Mouse (Mus musculus): Measurements from ENCODE around the gene B4galt3. TPM values are rescaled to one million over a fixed set of nuclear protein-coding genes. Genes with fewer than 3 reads are reported as not detected.

The B4galt3 gene
- polyA plus RNA-seq, 1 experiment from 2014 or later, result 70.8 TPM

DNA sequence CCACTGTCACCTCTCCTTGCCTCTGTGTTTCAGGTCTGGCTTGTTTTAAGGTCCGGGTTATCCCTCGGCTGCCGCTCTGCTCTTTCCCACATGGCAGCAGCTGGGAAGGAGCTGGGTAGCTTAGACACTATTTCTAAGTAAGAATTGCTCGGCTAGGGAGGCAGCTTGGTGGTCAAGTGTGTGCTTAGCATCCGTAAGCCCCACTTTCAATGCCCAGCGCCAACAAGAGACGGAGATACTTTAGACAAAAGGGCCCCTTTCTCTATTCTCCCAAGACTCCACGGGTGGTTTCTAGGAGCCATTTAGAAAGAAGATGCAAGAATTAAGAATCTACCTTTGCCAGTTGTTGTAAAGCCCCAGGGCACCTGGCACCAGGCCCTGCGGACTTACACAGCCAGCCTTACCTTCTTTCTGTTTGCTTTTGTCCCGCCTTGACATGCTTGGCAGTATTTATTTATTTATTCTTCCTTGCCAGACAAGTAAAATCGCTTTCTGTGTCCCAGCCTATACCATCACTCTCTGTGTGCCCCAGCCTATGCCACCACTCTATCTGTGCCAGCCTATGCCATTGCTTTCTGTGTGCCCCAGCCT lies 5.1 kb downstream of the B4galt3 start:
- no peak overlapping the region for H3K4me3 ChIP-seq
- H3K9me3 ChIP-seq, result no peaks in the 10 kb centered on the region
- peaks cover 80% of the 10 kb centered on the region for H3K36me3 ChIP-seq (replicated peaks)
- WGBS, result 89% methylated on average over 11 of the region's 11 CpGs
- DNase-seq (ENCODE audit: low spot score), result no peak
- H3K4me1 ChIP-seq, result peaks cover 29% of the 10 kb centered on the region
- H3K27ac ChIP-seq (replicated peaks), result no peak overlapping the region
- no peaks in the 10 kb centered on the region for H3K27me3 ChIP-seq (replicated peaks; ENCODE audit: low read depth, poor library complexity, severe bottlenecking)

GRCm38 (mm10) chr1:171276110-171276748 lies 6.1 kb downstream of the B4galt3 start:
- Histone ChIP-seq H3K27me3 (replicated peaks; ENCODE audit: low read depth, poor library complexity, severe bottlenecking) (no peaks in the 10 kb centered on the region), H3K27ac (replicated peaks) (no peak overlapping the region), H3K36me3 (replicated peaks) (peaks cover 80% of the 10 kb centered on the region), H3K9me3 (no peaks in the 10 kb centered on the region), H3K4me1 (peaks cover 25% of the 10 kb centered on the region), H3K4me3 (no peak overlapping the region)
- DNase-seq (ENCODE audit: low spot score), result no peak
- WGBS, result 95% methylated on average over 14 of the region's 14 CpGs

DNA sequence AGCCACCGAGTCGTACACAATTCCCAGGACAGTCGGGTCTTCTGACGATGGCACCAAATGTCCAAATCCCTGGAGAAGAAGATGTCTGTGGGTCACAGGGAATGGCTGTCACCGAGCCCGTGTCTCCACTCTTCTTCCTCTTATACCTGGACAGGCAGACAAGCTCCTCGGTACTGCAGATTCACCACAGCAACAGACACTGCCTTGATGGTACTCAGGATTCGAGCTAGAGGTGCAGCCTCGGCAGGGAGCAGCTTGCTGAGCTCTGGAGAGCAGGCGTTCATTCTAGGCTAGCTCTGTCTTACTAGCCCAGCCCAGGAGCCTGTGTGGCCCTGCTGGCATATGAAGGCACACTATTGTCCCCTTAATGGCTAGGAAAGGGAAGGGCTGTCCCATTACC lies 7.6 kb downstream of the B4galt3 start:
- 85% methylated on average over 10 of the region's 10 CpGs for WGBS
- H3K4me1 ChIP-seq, result peaks cover 29% of the 10 kb centered on the region
- no peak overlapping the region for H3K4me3 ChIP-seq
- DNase-seq (ENCODE audit: low spot score), result no peak
- no peak overlapping the region for H3K27ac ChIP-seq (replicated peaks)
- peaks cover 77% of the 10 kb centered on the region for H3K36me3 ChIP-seq (replicated peaks)
- no peaks in the 10 kb centered on the region for H3K9me3 ChIP-seq
- no peaks in the 10 kb centered on the region for H3K27me3 ChIP-seq (replicated peaks; ENCODE audit: low read depth, poor library complexity, severe bottlenecking)

DNA sequence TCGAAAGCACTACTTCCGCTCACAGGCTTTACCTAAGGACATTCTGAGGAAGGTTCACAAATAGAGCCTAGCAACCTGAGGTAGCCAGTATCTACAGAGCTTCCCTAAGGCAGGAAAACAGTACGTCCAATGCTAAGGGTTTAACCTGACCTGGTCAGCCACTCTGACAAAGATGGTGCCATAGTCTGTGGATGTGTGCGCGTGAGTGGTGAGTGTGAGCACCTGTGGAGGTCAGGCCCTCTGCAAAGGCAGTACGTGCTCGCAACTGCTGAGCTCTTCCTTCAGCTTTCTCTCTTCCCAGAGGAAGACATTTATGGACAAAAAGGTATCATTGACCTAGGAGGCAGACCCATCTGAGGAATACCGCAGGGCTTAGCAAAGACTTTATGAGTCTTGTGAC lies 8.3 kb downstream of the B4galt3 start:
- DNase-seq (ENCODE audit: low spot score), result no peak
- Histone ChIP-seq H3K4me1 (peaks cover 29% of the 10 kb centered on the region), H3K27ac (replicated peaks) (no peak overlapping the region), H3K4me3 (no peak overlapping the region), H3K36me3 (replicated peaks) (peaks cover 77% of the 10 kb centered on the region), H3K27me3 (replicated peaks; ENCODE audit: low read depth, poor library complexity, severe bottlenecking) (no peaks in the 10 kb centered on the region), H3K9me3 (no peaks in the 10 kb centered on the region)
- WGBS, result 94% methylated on average over 8 of the region's 8 CpGs

DNA sequence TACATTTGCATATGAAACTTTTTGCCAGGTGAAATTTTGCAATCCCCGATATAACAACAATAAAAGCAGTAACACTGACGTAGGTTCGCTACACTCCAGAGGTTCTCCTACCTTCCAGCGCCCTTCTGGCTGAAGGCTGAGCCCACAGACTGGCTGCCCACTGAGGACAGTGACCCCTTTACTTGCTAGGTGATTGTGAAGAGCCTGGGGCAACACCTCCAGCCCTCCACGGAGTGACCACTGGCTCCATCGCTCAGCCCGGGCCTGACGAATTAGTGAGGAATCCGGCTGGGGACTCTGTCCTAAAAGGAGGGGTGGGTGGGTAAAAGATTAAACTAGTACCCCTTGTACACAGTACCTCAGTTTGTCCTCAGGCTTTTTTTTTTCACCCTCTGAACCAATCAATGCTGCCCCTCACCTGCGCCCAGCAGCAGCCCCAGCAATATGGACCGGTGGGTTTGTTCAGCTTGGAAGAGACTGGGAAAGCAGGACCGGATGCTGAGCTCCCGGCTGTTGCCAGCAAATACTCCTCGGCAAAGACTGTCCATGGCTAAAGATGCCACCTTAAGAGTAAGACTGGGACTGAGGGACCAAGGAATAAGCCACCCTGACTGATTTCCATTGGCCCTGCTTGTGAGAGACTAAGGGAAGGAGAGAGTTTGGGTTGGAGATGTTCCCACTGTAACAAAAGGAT lies 9.0 kb downstream of the B4galt3 start:
- Histone ChIP-seq H3K27me3 (replicated peaks; ENCODE audit: low read depth, poor library complexity, severe bottlenecking) (no peaks in the 10 kb centered on the region), H3K4me3 (peak overlapping the region; percentile 78), H3K4me1 (peaks cover 29% of the 10 kb centered on the region), H3K27ac (replicated peaks) (no peak overlapping the region), H3K9me3 (no peaks in the 10 kb centered on the region), H3K36me3 (replicated peaks) (peaks cover 77% of the 10 kb centered on the region)
- WGBS, result 87% methylated on average over 14 of the region's 14 CpGs
- peak; percentile 4 for DNase-seq (ENCODE audit: low spot score)

DNA sequence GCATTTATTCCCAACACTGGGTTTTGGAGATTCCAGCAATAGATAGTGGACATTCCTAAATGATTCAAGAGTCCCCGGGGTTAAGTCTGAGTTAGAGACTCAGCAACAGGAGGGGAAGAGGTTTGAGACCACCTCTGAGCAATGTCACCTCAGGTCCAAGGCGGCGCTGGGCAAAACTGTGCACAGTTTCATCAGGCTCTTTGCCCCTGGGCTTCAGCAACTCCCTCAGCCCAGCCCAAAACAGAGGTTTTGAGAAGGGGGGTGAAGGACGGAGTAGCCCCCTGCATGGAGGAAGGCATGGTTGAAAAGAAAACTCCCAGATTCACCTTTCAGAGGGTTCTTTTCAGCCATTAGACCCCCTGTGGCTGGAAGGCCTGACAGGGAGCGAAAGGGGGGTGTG lies 9.6 kb downstream of the B4galt3 start:
- peaks cover 29% of the 10 kb centered on the region for H3K4me1 ChIP-seq
- no peak for DNase-seq (ENCODE audit: low spot score)
- WGBS, result 56% methylated on average over 5 of the region's 5 CpGs
- peak overlapping the region; percentile 83 for H3K27ac ChIP-seq (replicated peaks)
- no peaks in the 10 kb centered on the region for H3K9me3 ChIP-seq
- H3K4me3 ChIP-seq, result peak overlapping the region; percentile 78
- peaks cover 77% of the 10 kb centered on the region for H3K36me3 ChIP-seq (replicated peaks)
- H3K27me3 ChIP-seq (replicated peaks; ENCODE audit: low read depth, poor library complexity, severe bottlenecking), result no peaks in the 10 kb centered on the region

DNA sequence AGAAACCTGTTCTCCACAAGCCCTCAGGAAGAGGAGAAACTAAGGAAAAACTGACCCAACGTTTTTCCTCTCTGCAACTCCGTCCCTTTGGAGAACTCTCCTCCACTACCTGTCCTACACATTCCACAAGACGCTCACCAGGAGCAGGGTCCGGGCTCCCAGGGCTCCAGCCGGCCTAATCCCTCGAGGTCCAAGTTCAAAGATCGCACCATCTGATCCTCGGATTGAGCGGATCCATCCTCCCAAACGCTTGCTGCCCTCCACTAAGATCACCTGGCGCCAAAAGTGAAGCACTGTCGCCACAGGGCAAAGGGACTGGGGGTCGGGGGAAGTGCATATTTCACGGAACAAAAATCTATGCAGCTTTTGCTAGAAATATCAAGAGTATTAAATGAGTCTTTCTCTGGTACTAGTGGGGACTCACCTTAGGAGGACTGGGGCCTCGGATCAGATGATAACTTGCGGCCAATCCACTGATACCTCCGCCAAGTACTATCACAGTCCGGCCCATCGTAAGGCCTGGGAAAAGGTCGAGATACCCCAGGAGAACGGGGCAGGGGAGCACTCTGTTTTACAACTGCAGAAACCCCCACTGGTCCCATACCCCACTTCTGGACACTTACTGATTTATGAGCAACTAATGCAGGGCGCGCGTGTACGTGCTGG lies 10.3 kb downstream of the B4galt3 start:
- H3K4me3 ChIP-seq, result peak overlapping the region; percentile 78
- H3K4me1 ChIP-seq, result peaks cover 29% of the 10 kb centered on the region
- H3K36me3 ChIP-seq (replicated peaks), result peaks cover 77% of the 10 kb centered on the region
- WGBS, result under 1% methylated on average over 25 of the region's 25 CpGs
- H3K27ac ChIP-seq (replicated peaks), result peak overlapping the region; percentile 83
- DNase-seq (ENCODE audit: low spot score), result peak; percentile 21
- H3K27me3 ChIP-seq (replicated peaks; ENCODE audit: low read depth, poor library complexity, severe bottlenecking), result no peaks in the 10 kb centered on the region
- no peaks in the 10 kb centered on the region for H3K9me3 ChIP-seq

GRCm38 (mm10) chr1:171280916-171281527 lies 10.9 kb downstream of the B4galt3 start, which contains the start of gene Ppox:
Ppox (minus strand) TSS chr1:171281186.
- H3K27me3 ChIP-seq (replicated peaks; ENCODE audit: low read depth, poor library complexity, severe bottlenecking), result no peaks in the 10 kb centered on the region

DNA sequence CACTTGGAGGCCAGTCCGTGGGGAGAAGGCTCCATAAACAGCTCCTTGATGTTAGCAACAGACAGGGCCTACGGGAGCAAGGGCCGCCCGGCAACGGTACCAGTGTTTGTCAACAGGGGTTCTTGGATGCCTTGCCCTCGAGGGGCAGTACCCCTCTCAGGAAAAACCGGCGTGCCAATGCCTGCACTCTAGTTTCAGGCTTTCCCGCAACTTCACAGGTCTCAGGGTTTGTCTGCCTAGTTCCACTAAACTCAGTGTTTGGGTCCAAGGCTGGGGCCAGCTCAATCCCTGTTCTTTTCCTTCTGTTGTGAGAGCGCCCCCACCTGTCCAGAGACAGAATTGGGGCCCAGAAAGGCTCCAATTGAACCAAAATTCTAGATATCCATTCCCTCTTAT lies 11.4 kb downstream of the B4galt3 start:
- under 1% methylated on average over 10 of the region's 10 CpGs for WGBS
- Histone ChIP-seq H3K4me1 (peaks cover 39% of the 10 kb centered on the region), H3K36me3 (replicated peaks) (peaks cover 77% of the 10 kb centered on the region), H3K27me3 (replicated peaks; ENCODE audit: low read depth, poor library complexity, severe bottlenecking) (no peaks in the 10 kb centered on the region), H3K27ac (replicated peaks) (peak overlapping the region; percentile 86), H3K9me3 (no peaks in the 10 kb centered on the region), H3K4me3 (peak overlapping the region; percentile 78)
- DNase-seq (ENCODE audit: low spot score), result peak; percentile 76

More at GRCm38 (mm10) chr1:171280916-171281527, 10.9 kb downstream of the B4galt3 start, which contains the start of gene Ppox:
- H3K27ac ChIP-seq (replicated peaks), result peak within 1 kb of the TSS; percentile 86
- peaks cover 77% of the 10 kb centered on the region for H3K36me3 ChIP-seq (replicated peaks)
- peaks cover 35% of the 10 kb centered on the region for H3K4me1 ChIP-seq
- no peaks in the 10 kb centered on the region for H3K9me3 ChIP-seq
- peak; percentile 91 for DNase-seq (ENCODE audit: low spot score)
- under 1% methylated on average over 26 of the region's 26 CpGs for WGBS
- peak within 1 kb of the TSS; percentile 78 for H3K4me3 ChIP-seq

GRCm38 (mm10) chr1:171282086-171282805 lies 12.1 kb downstream of the B4galt3 start:
- peak overlapping the region; percentile 78 for H3K4me3 ChIP-seq
- H3K27ac ChIP-seq (replicated peaks), result 0 out of 2 replicates have a peak overlapping the region, but pooled peaks have one; percentile 86
- H3K9me3 ChIP-seq, result no peaks in the 10 kb centered on the region
- no peaks in the 10 kb centered on the region for H3K27me3 ChIP-seq (replicated peaks; ENCODE audit: low read depth, poor library complexity, severe bottlenecking)
- WGBS, result 81% methylated on average over 18 of the region's 18 CpGs
- H3K4me1 ChIP-seq, result peaks cover 46% of the 10 kb centered on the region
- H3K36me3 ChIP-seq (replicated peaks), result peaks cover 73% of the 10 kb centered on the region
- DNase-seq (ENCODE audit: low spot score), result peak; percentile 5

DNA sequence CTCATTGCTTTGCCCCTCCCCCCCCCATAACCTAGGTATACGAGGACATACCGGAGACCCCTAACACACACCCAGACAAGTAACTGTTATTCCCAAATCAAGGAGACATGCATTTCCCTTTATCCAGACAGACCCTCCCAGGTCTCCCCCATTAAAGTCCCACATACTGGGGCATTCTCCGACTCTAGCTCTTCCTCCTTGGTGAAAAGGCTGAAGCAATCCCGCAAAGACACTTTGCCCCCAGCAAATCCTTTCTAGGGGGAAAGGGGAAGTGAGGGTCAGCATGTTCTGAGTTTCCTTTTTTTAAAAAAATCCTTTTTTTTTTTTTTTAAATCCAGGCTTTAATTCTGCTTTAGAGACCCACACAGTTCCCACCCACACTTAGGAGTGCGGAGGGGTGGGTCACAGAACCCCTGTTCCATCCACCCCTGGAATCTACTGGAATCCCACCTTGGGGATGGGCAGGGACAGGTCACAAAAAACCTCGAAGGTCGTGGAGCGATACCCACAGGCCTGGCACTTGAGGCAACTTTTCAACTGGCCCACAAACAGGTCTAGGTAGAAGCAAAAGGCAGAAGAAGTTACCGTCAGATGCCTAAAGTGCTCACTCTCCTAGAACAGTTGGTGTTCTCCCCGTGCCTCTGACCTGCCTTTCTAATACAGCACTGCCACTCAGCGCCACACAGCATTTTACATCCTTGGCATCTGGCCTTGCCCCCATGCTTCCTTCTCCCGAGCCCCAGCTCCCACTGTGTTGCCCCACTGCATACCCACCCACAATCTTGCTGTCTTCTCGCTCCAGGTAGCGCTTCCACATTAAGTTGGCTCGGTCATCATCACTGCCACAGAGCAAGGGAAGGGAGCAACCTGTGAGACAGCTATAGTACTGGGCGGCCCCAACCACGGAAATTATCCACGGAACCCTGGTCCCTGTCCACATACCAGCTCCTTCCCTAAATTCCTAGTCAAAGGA lies 13.3 kb downstream of the B4galt3 start:
- Histone ChIP-seq H3K36me3 (replicated peaks) (peaks cover 65% of the 10 kb centered on the region), H3K27ac (replicated peaks) (no peak overlapping the region), H3K27me3 (replicated peaks; ENCODE audit: low read depth, poor library complexity, severe bottlenecking) (no peaks in the 10 kb centered on the region), H3K4me1 (peaks cover 55% of the 10 kb centered on the region), H3K9me3 (no peaks in the 10 kb centered on the region), H3K4me3 (no peak overlapping the region)
- WGBS, result 92% methylated on average over 18 of the region's 18 CpGs
- peak; percentile 4 for DNase-seq (ENCODE audit: low spot score)

All from embryonic facial prominence, embryonic 10.5 days (tissue).